Mouse (Mus musculus): Measurements from ENCODE around the gene Ccdc136. TPM values are rescaled to one million over a fixed set of nuclear protein-coding genes. Genes with fewer than 3 reads are reported as not detected.

Ccdc136 gene
- polyA plus RNA-seq, 1 experiment from 2014 or later = 5.6 TPM

- Histone ChIP-seq H3K4me1 (replicated peaks; ENCODE audit: control insufficient read depth, insufficient read depth, low read length) (peaks cover 10% of the 10 kb centered on the region), H3K9ac (ENCODE audit: low read depth, low read length) (no peak overlapping the region), H3K27ac (ENCODE audit: low read depth, low read length) (no peak overlapping the region), H3K36me3 (ENCODE audit: control insufficient read depth, insufficient read depth, low read length) (peaks cover 7% of the 10 kb centered on the region), H3K4me3 (ENCODE audit: low read depth, low read length) (no peak overlapping the region), H3K4me2 (no peak overlapping the region), H3K9me3 (ENCODE audit: control insufficient read depth, low read length) (no peaks in the 10 kb centered on the region), H3K27me3 (replicated peaks; ENCODE audit: control insufficient read depth, insufficient read depth, low read length) (peaks cover 21% of the 10 kb centered on the region)
- DNase-seq (ENCODE audit: low spot score) = no peak
- 81% methylated on average over 4 of the region's 4 CpGs for WGBS
- ATAC-seq (replicated peaks; ENCODE audit: low FRiP score) = no peak
Observed at GRCm38 (mm10) chr6:29439251-29439650, 43.1 kb downstream of the Ccdc136 start.

GRCm38 (mm10) chr6:29439789-29440188 lies 43.7 kb downstream of the Ccdc136 start:
- H3K27ac ChIP-seq (ENCODE audit: low read depth, low read length) = no peak overlapping the region
- peaks cover 8% of the 10 kb centered on the region for H3K4me1 ChIP-seq (replicated peaks; ENCODE audit: control insufficient read depth, insufficient read depth, low read length)
- no peak overlapping the region for H3K4me3 ChIP-seq (ENCODE audit: low read depth, low read length)
- no peak overlapping the region for H3K9ac ChIP-seq (ENCODE audit: low read depth, low read length)
- peaks cover 16% of the 10 kb centered on the region for H3K27me3 ChIP-seq (replicated peaks; ENCODE audit: control insufficient read depth, insufficient read depth, low read length)
- DNase-seq (ENCODE audit: low spot score) = no peak
- H3K4me2 ChIP-seq = no peak overlapping the region
- no peak for ATAC-seq (replicated peaks; ENCODE audit: low FRiP score)
- 84% methylated on average over 6 of the region's 6 CpGs for WGBS
- peaks cover 7% of the 10 kb centered on the region for H3K36me3 ChIP-seq (ENCODE audit: control insufficient read depth, insufficient read depth, low read length)
- H3K9me3 ChIP-seq (ENCODE audit: control insufficient read depth, low read length) = no peaks in the 10 kb centered on the region

- H3K9ac ChIP-seq (ENCODE audit: low read depth, low read length) = no peak overlapping the region
- H3K27ac ChIP-seq (ENCODE audit: low read depth, low read length) = no peak overlapping the region
- no peaks in the 10 kb centered on the region for H3K9me3 ChIP-seq (ENCODE audit: control insufficient read depth, low read length)
- no peak for ATAC-seq (replicated peaks; ENCODE audit: low FRiP score)
- H3K36me3 ChIP-seq (ENCODE audit: control insufficient read depth, insufficient read depth, low read length) = peaks cover 4% of the 10 kb centered on the region; the same call in 1 of the 2 replicates
- no peak for DNase-seq (ENCODE audit: low spot score)
- no peak overlapping the region for H3K4me3 ChIP-seq (ENCODE audit: low read depth, low read length)
- H3K4me2 ChIP-seq = no peak overlapping the region
- no peaks in the 10 kb centered on the region for H3K27me3 ChIP-seq (replicated peaks; ENCODE audit: control insufficient read depth, insufficient read depth, low read length)
- WGBS = 68% methylated on average over 11 of the region's 11 CpGs
- H3K4me1 ChIP-seq (replicated peaks; ENCODE audit: control insufficient read depth, insufficient read depth, low read length) = no peaks in the 10 kb centered on the region
Observed at GRCm38 (mm10) chr6:29444773-29445172, 48.7 kb downstream of the Ccdc136 start.

GRCm38 (mm10) chr6:29445354-29445753 lies 49.2 kb downstream of the Ccdc136 start:
- no peaks in the 10 kb centered on the region for H3K9me3 ChIP-seq (ENCODE audit: control insufficient read depth, low read length)
- H3K4me2 ChIP-seq = no peak overlapping the region
- WGBS = 88% methylated on average over 7 of the region's 7 CpGs
- no peak overlapping the region for H3K27ac ChIP-seq (ENCODE audit: low read depth, low read length)
- no peak overlapping the region for H3K4me3 ChIP-seq (ENCODE audit: low read depth, low read length)
- H3K36me3 ChIP-seq (ENCODE audit: control insufficient read depth, insufficient read depth, low read length) = peaks cover 5% of the 10 kb centered on the region
- H3K27me3 ChIP-seq (replicated peaks; ENCODE audit: control insufficient read depth, insufficient read depth, low read length) = no peaks in the 10 kb centered on the region
- ATAC-seq (replicated peaks; ENCODE audit: low FRiP score) (no peak), DNase-seq (ENCODE audit: low spot score) (no peak)
- H3K9ac ChIP-seq (ENCODE audit: low read depth, low read length) = no peak overlapping the region
- H3K4me1 ChIP-seq (replicated peaks; ENCODE audit: control insufficient read depth, insufficient read depth, low read length) = no peaks in the 10 kb centered on the region

- peaks cover 10% of the 10 kb centered on the region for H3K36me3 ChIP-seq (ENCODE audit: control insufficient read depth, insufficient read depth, low read length)
- 23% methylated on average over 4 of the region's 4 CpGs for WGBS
- no peak overlapping the region for H3K27ac ChIP-seq (ENCODE audit: low read depth, low read length)
Observed at GRCm38 (mm10) chr6:29449858-29450257, 53.7 kb downstream of the Ccdc136 start.

GRCm38 (mm10) chr6:29450667-29451066 lies 54.6 kb downstream of the Ccdc136 start:
- Histone ChIP-seq H3K4me2 (no peak overlapping the region), H3K4me3 (ENCODE audit: low read depth, low read length) (no peak overlapping the region), H3K9ac (ENCODE audit: low read depth, low read length) (no peak overlapping the region), H3K27ac (ENCODE audit: low read depth, low read length) (no peak overlapping the region), H3K9me3 (ENCODE audit: control insufficient read depth, low read length) (no peaks in the 10 kb centered on the region), H3K4me1 (replicated peaks; ENCODE audit: control insufficient read depth, insufficient read depth, low read length) (no peaks in the 10 kb centered on the region), H3K27me3 (replicated peaks; ENCODE audit: control insufficient read depth, insufficient read depth, low read length) (no peaks in the 10 kb centered on the region), H3K36me3 (ENCODE audit: control insufficient read depth, insufficient read depth, low read length) (peaks cover 14% of the 10 kb centered on the region)
- no peak for ATAC-seq (replicated peaks; ENCODE audit: low FRiP score)
- no peak for DNase-seq (ENCODE audit: low spot score)
- 92% methylated on average over 6 of the region's 6 CpGs for WGBS

More at GRCm38 (mm10) chr6:29449858-29450257, 53.7 kb downstream of the Ccdc136 start:
- Histone ChIP-seq H3K4me3 (ENCODE audit: low read depth, low read length) (no peak overlapping the region), H3K4me1 (replicated peaks; ENCODE audit: control insufficient read depth, insufficient read depth, low read length) (no peaks in the 10 kb centered on the region), H3K9ac (ENCODE audit: low read depth, low read length) (no peak overlapping the region), H3K9me3 (ENCODE audit: control insufficient read depth, low read length) (no peaks in the 10 kb centered on the region), H3K4me2 (no peak overlapping the region), H3K27me3 (replicated peaks; ENCODE audit: control insufficient read depth, insufficient read depth, low read length) (no peaks in the 10 kb centered on the region)
- no peak; the same call in 1 of the 2 replicates for ATAC-seq (replicated peaks; ENCODE audit: low FRiP score)
- DNase-seq (ENCODE audit: low spot score) = no peak

- Histone ChIP-seq H3K4me2 (no peak overlapping the region), H3K4me3 (ENCODE audit: low read depth, low read length) (no peak overlapping the region), H3K27me3 (replicated peaks; ENCODE audit: control insufficient read depth, insufficient read depth, low read length) (no peaks in the 10 kb centered on the region), H3K4me1 (replicated peaks; ENCODE audit: control insufficient read depth, insufficient read depth, low read length) (no peaks in the 10 kb centered on the region), H3K9ac (ENCODE audit: low read depth, low read length) (no peak overlapping the region), H3K36me3 (ENCODE audit: control insufficient read depth, insufficient read depth, low read length) (no peaks in the 10 kb centered on the region), H3K27ac (ENCODE audit: low read depth, low read length) (no peak overlapping the region), H3K9me3 (ENCODE audit: control insufficient read depth, low read length) (no peaks in the 10 kb centered on the region)
- WGBS = 65% methylated on average over 7 of the region's 7 CpGs
- no peak for ATAC-seq (replicated peaks; ENCODE audit: low FRiP score)
- DNase-seq (ENCODE audit: low spot score) = no peak
Observed at GRCm38 (mm10) chr6:29461502-29461901, 65.4 kb downstream of the Ccdc136 start.

- no peaks in the 10 kb centered on the region for H3K9me3 ChIP-seq (ENCODE audit: control insufficient read depth, low read length)
- no peaks in the 10 kb centered on the region; the same call in 1 of the 2 replicates for H3K4me1 ChIP-seq (replicated peaks; ENCODE audit: control insufficient read depth, insufficient read depth, low read length)
- 79% methylated on average over 3 of the region's 3 CpGs for WGBS
- DNase-seq (ENCODE audit: low spot score) (no peak), ATAC-seq (replicated peaks; ENCODE audit: low FRiP score) (no peak)
- H3K36me3 ChIP-seq (ENCODE audit: control insufficient read depth, insufficient read depth, low read length) = no peaks in the 10 kb centered on the region
- no peak overlapping the region for H3K4me2 ChIP-seq
- no peak overlapping the region for H3K27ac ChIP-seq (ENCODE audit: low read depth, low read length)
- no peak overlapping the region for H3K9ac ChIP-seq (ENCODE audit: low read depth, low read length)
- H3K27me3 ChIP-seq (replicated peaks; ENCODE audit: control insufficient read depth, insufficient read depth, low read length) = no peaks in the 10 kb centered on the region
- no peak overlapping the region for H3K4me3 ChIP-seq (ENCODE audit: low read depth, low read length)
Observed at GRCm38 (mm10) chr6:29463388-29463787, 67.3 kb downstream of the Ccdc136 start.

GRCm38 (mm10) chr6:29467583-29468354 lies 71.7 kb downstream of the Ccdc136 start, which contains the start of gene Atp6v1f:
Gene Atp6v1f (plus strand): TSS chr6:29467718.
- no peaks in the 10 kb centered on the region for H3K27me3 ChIP-seq (replicated peaks; ENCODE audit: control insufficient read depth, insufficient read depth, low read length)
- DNase-seq (ENCODE audit: low spot score) = peak; percentile 93
- H3K4me1 ChIP-seq (replicated peaks; ENCODE audit: control insufficient read depth, insufficient read depth, low read length) = peaks cover 6% of the 10 kb centered on the region; the same call in 1 of the 2 replicates
- peak within 1 kb of the TSS; percentile 60 for H3K4me3 ChIP-seq (ENCODE audit: low read depth, low read length)
- peak within 1 kb of the TSS; percentile 54; the same call in 1 of the 2 replicates for H3K27ac ChIP-seq (ENCODE audit: low read depth, low read length)
- H3K9ac ChIP-seq (ENCODE audit: low read depth, low read length) = peak within 1 kb of the TSS; percentile 70
- under 1% methylated on average over 39 of the region's 39 CpGs for WGBS
- peak within 1 kb of the TSS; percentile 77 for H3K4me2 ChIP-seq
- peaks cover 16% of the 10 kb centered on the region; the same call in 1 of the 2 replicates for H3K36me3 ChIP-seq (ENCODE audit: control insufficient read depth, insufficient read depth, low read length)
- H3K9me3 ChIP-seq (ENCODE audit: control insufficient read depth, low read length) = no peaks in the 10 kb centered on the region
- ATAC-seq (replicated peaks; ENCODE audit: low FRiP score) = peak; percentile 93
